Mouse (Mus musculus) hindbrain, postnatal 0 days (tissue): ENCODE results near the gene E2f8. TPM values are rescaled to one million over a fixed set of nuclear protein-coding genes. Genes with fewer than 3 reads are reported as not detected.

Experiments
- ATAC-seq: fragments of 200-750 bp; cut with Nextera tagmentation; 2 replicates; pipeline ENCODE4 v1.8.0; 2017; ENCODE audit warnings: mild to moderate bottlenecking, moderate TSS enrichment, moderate library complexity
- DNase-seq: peaks from one replicate; pipeline ENCODE4 v3.0.0-alpha.2; 2015; ENCODE audit warnings: low spot score
- H3K27ac ChIP-seq: fragments of 300-500 bp; sonication (generic); 2 replicates; pipeline ENCODE4 v1.5.1; 2014; ENCODE audit warnings: mild to moderate bottlenecking
- H3K27me3 ChIP-seq: fragments of 300-500 bp; sonication (generic); 2 replicates; pipeline ENCODE4 v1.6.1; 2014; ENCODE audit warnings: low read length, mixed read lengths; ENCODE audit not compliant: insufficient read depth
- H3K36me3 ChIP-seq: fragments of 300-500 bp; sonication (generic); 2 replicates; pipeline ENCODE4 v1.6.1; 2014; ENCODE audit warnings: low read length, mixed read lengths; ENCODE audit not compliant: insufficient read depth
- H3K4me1 ChIP-seq: fragments of 300-500 bp; sonication (generic); 2 replicates; pipeline ENCODE4 v1.6.1; 2014; ENCODE audit warnings: antibody characterized with exemption, low read length, mixed read lengths; ENCODE audit not compliant: insufficient read depth
- H3K4me2 ChIP-seq: fragments of 300-500 bp; sonication (generic); 2 replicates; pipeline ENCODE4 v1.6.1; 2014; ENCODE audit warnings: low read depth, mild to moderate bottlenecking, low read length, moderate library complexity, mixed read lengths
- H3K4me3 ChIP-seq: fragments of 300-500 bp; sonication (generic); 2 replicates; pipeline ENCODE4 v1.5.1; 2014; ENCODE audit warnings: low read length
- H3K9ac ChIP-seq: fragments of 300-500 bp; sonication (generic); replicated peaks from 2 replicates; pipeline ENCODE4 v1.6.1; 2014; ENCODE audit warnings: mild to moderate bottlenecking, low read length, moderate library complexity, mixed read lengths
- H3K9me3 ChIP-seq: fragments of 300-500 bp; sonication (generic); 2 replicates; pipeline ENCODE4 v1.6.1; 2016; ENCODE audit warnings: low read length, mixed read lengths
- CTCF ChIP-seq: IDR thresholded peaks from 2 replicates; pipeline ENCODE4 v1.5.1; 2016; ENCODE audit warnings: antibody characterized with exemption, control low read depth, low read depth
- WGBS: fragments of 180-500 bp; shearing (Covaris S2); extraction: QIAGEN DNeasy Blood & Tissue Kit; methylation state at CpG from one replicate; pipeline ENCODE4 v1.1.7; 2014; 5-methylcytosine and 5-hydroxymethylcytosine counted together
- polyA plus RNA-seq: library from polyadenylated mRNA; unstranded; fragments of >200 nt; fragmentation: Nextera tagmentation; extraction: Ambion mirVana; gene quantifications from 2 replicates; pipeline ENCODE4 v1.2.1, GENCODE M21; 2015
- total RNA-seq: library from RNA; depleted of rRNA; stranded (reverse); fragments of >200 nt; gene quantifications from 2 replicates; pipeline ENCODE4 v1.2.3, GENCODE M21; 2014

The E2f8 gene
- total and polyA plus RNA-seq, 2 experiments from 2014 or later = 2.0 to 2.6 TPM

DNA sequence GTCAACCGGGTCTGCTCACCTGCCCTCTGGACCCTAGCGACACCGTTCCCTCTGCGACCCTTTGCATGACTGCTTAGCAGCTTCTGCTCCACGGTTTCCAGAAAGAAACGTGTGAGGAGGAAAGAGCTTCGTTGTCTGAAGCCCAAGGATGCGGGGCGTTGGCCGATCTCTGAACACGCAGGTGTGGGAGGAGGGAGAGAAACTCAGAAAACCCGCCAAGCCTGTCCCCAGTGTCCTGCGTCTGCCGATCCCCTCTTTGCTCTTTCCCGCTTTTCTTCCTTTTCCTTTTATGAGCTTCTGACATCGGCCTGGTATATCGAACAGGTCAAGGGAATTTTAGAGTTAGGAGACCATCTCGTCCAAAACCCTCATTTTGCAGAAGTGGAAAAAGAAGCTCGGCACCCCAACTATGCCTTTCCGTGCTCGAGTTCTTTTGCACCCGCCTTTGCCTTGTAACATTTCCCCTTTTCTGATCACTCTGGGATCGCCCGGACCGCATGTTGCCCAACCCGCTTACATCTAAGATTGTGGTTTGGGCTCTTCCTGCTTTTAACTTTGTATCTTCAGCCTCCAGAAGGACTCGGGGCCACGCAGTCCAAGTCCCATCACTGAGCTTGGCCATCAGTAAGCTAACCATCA is 694 bp upstream of the E2f8 start:
- no peaks in the 10 kb centered on the region; the same call in 1 of the 2 replicates for H3K4me1 ChIP-seq
- H3K9me3 ChIP-seq = no peaks in the 10 kb centered on the region
- H3K4me3 ChIP-seq = peak overlapping the region; percentile 76
- peak overlapping the region; percentile 25; the same call in 1 of the 2 replicates for H3K9ac ChIP-seq
- no peak overlapping the region for H3K27ac ChIP-seq
- ATAC-seq (no peak), DNase-seq (no peak)
- H3K4me2 ChIP-seq = peak overlapping the region; percentile 100
- no peaks in the 10 kb centered on the region for H3K36me3 ChIP-seq
- 2% methylated on average over 28 of the region's 28 CpGs for WGBS
- H3K27me3 ChIP-seq = peaks cover 6% of the 10 kb centered on the region
- TF ChIP-seq CTCF = no peak

DNA sequence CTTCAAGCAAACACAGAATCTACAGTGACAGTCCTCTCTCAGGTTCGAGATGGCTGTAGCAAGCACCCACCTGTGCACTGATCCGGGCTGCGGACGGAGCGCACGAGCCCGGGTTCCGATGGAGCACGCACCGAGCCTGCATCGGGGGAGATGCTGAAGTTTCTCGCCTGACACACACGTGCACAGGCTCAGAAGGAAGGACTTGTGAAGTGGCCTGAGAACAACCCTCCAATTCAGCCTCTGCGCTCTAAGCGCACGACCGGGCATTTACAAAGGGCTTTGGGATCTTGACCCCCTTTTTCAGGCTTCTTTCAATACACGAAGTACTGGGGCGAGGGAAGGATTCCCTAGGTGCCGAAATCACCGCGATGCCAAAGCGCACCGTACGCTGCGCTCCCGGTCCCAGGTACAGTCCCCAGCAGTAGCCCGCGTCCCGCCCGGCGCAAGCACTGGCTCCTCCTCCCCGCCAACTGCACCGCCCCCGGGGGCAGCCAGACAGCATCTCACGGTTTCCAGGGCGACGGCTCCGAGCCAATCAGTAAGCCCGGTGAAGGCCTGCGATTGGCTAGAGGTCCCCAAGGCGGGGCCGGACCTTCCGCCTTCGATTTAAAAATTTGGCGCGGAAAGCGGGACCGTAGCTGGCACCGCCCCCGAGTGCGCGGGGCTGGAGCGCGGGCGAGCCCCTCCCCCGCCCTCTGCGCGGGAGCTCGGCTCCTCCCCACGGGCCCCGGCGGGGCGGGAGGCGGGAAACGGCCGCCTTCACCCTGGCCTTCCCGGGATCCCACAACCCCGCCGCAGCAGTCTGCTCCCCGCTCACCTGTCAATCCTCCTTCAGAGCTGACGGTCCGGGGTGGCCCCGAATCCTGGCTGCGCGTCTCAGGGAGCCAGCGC is 560 bp downstream of the E2f8 start:
- no peaks in the 10 kb centered on the region for H3K36me3 ChIP-seq
- H3K4me2 ChIP-seq = peak overlapping the region; percentile 100
- TF ChIP-seq CTCF = no peak
- DNase-seq (peak; percentile 99), ATAC-seq (peak; percentile 98)
- H3K27me3 ChIP-seq = peaks cover 6% of the 10 kb centered on the region
- no peak overlapping the region for H3K27ac ChIP-seq
- peak overlapping the region; percentile 76 for H3K4me3 ChIP-seq
- under 1% methylated on average over 73 of the region's 77 CpGs for WGBS
- H3K9ac ChIP-seq = peak overlapping the region; percentile 40
- no peaks in the 10 kb centered on the region for H3K9me3 ChIP-seq
- no peaks in the 10 kb centered on the region; the same call in 1 of the 2 replicates for H3K4me1 ChIP-seq

DNA sequence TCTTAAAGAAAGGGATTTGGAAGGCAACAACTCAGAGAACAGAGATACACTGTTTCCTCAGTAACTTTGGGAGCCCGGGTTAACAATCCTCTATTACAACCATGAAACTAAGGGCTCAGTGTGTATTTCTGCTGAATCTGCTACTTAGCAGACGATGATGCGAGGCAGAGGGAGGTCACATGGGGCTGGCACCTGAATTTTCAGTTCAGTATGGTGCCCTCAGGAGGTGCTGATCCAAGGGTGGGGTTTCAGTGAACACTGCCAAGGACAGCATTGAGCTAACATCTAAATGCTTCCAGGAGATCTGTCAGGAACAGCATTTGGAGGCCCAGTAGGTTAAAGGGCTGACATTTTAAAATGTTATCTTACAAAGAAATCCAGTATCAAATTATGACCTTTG is 1.8 kb downstream of the E2f8 start:
- H3K27ac ChIP-seq = no peak overlapping the region
- H3K4me2 ChIP-seq = peak overlapping the region; percentile 100
- peaks cover 6% of the 10 kb centered on the region for H3K27me3 ChIP-seq
- H3K9me3 ChIP-seq = no peaks in the 10 kb centered on the region
- no peak for ATAC-seq
- no peaks in the 10 kb centered on the region for H3K36me3 ChIP-seq
- WGBS = 39% methylated on average over 3 of the region's 3 CpGs
- H3K9ac ChIP-seq = no peak overlapping the region
- no peak for TF ChIP-seq CTCF
- no peak for DNase-seq
- H3K4me3 ChIP-seq = no peak overlapping the region
- no peaks in the 10 kb centered on the region; the same call in 1 of the 2 replicates for H3K4me1 ChIP-seq

DNA sequence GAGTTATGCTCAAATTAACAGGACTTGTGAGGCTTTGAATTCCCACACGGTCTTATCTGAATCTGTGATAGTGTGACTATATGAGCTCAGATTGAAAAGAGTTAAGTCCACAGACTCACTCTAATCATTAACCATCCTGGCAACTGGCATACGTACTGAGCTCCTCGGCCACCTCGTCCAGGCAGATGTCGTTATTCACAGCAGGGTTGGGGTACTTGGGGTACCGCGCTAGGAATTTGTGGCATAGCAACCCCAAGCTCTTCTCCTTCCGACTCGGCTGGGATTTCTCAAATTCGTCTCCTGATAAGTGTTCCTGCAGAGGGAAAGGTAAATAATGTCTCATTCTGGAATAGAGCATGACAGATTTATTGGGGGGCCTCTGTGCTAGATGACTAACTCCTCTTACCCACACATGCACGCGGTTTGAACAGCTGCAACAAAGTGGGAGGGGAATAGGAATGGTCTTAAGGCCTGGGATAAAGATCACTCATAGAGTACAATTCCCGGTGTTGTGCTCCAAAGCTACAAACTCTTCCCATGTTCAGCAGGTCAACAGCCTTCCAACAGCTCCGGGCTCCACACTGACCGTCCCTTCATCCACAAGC is 3.5 kb downstream of the E2f8 start:
- ATAC-seq (no peak), DNase-seq (no peak)
- no peak overlapping the region for H3K4me3 ChIP-seq
- H3K27me3 ChIP-seq = peaks cover 6% of the 10 kb centered on the region
- H3K4me2 ChIP-seq = no peak overlapping the region
- no peak for TF ChIP-seq CTCF
- no peaks in the 10 kb centered on the region for H3K36me3 ChIP-seq
- no peak overlapping the region for H3K9ac ChIP-seq
- no peak overlapping the region for H3K27ac ChIP-seq
- no peaks in the 10 kb centered on the region; the same call in 1 of the 2 replicates for H3K4me1 ChIP-seq
- 80% methylated on average over 15 of the region's 15 CpGs for WGBS
- H3K9me3 ChIP-seq = no peaks in the 10 kb centered on the region

DNA sequence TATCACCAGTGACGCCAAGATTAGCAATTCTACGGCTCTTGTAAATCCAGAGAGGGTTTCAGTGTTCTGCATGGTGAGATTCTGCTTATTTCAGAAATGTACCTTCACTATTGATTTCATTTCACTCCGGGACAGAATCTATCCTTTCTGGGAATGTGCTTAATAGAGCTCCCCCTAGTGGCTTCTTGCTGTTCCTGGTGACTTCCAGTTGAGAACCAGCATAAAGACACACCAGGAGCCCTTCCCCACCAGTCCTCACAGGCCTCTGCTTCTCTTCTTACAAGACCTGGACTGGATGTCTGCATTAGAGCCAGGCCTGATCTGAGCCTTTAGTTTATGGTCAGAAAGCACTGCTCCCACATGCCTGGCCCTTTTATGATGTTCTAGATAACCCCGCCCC is 4.9 kb downstream of the E2f8 start:
- Histone ChIP-seq H3K4me3 (no peak overlapping the region), H3K9me3 (no peaks in the 10 kb centered on the region), H3K4me1 (no peaks in the 10 kb centered on the region; the same call in 1 of the 2 replicates), H3K4me2 (no peak overlapping the region), H3K27ac (no peak overlapping the region), H3K36me3 (no peaks in the 10 kb centered on the region), H3K27me3 (peaks cover under 1% of the 10 kb centered on the region; the same call in 1 of the 2 replicates), H3K9ac (no peak overlapping the region)
- ATAC-seq (no peak), DNase-seq (peak; percentile 84)
- TF ChIP-seq CTCF = peak; percentile 81
- 63% methylated on average over 4 of the region's 4 CpGs for WGBS

DNA sequence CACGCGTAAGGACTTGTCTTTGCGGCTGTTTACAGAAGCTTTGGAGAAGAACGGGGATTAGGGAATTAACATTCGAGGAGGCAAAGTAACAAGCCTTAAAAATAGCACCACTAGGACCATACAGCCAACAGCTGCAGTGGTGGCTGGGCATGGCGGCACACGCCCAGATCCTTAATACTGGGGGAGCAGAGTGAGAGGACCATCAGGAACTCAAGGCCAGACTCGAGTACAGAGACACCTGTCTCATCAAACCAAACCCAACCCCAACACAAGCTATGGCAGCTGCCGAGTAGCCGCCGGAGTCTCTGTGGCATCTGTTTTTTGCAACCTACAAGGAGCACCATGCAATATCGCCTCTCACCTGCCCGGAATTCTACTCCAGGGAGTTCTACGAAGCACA is 6.3 kb downstream of the E2f8 start:
- 89% methylated on average over 14 of the region's 14 CpGs for WGBS
- Histone ChIP-seq H3K9me3 (no peaks in the 10 kb centered on the region), H3K9ac (no peak overlapping the region), H3K27ac (no peak overlapping the region), H3K4me1 (no peaks in the 10 kb centered on the region), H3K4me3 (no peak overlapping the region), H3K4me2 (no peak overlapping the region), H3K27me3 (no peaks in the 10 kb centered on the region), H3K36me3 (no peaks in the 10 kb centered on the region)
- DNase-seq = no peak
- ATAC-seq = no peak
- TF ChIP-seq CTCF = no peak
